Mouse (Mus musculus) erythroid progenitor cell, adult 5-6 weeks (primary cell): ENCODE measurements around the gene Gabpb1. TPM values are rescaled to one million over a fixed set of nuclear protein-coding genes. Genes with fewer than 3 reads are reported as not detected.
"Not testable (repeated sequence)": the region's sequence is repeated elsewhere in the genome, so short reads cannot be mapped to it uniquely, and the experiment has no call there.

Source experiments
- ATAC-seq: replicated peaks from 2 replicates; pipeline ENCODE4 v1.8.0; 2016; ENCODE audit warnings: moderate number of reproducible peaks, mild to moderate bottlenecking, moderate TSS enrichment, inconsistent platforms; ENCODE audit not compliant: poor library complexity, low FRiP score, severe bottlenecking
- total RNA-seq, 2 experiments: library from RNA; stranded (forward) in 1 of 2; stranded (reverse) in 1 of 2; fragments of 150-400 nt in 1 of 2; fragments of 186-747, 209-891 nt in 1 of 2; gene quantifications; 2 replicates each; pipeline versions ENCODE4 v1.2.3 to v1.2.4; 2015 to 2017; ENCODE audit warnings: low replicate concordance in 2 of 2

The Gabpb1 gene
- total RNA-seq, 2 experiments from 2014 or later = 39.0 to 62.0 TPM

- no peak for ATAC-seq
Measured at GRCm38 (mm10) chr2:126646461-126646860, 29.7 kb downstream of the Gabpb1 start.

- no peak for ATAC-seq
Measured at GRCm38 (mm10) chr2:126644768-126645167, 31.4 kb downstream of the Gabpb1 start.

GRCm38 (mm10) chr2:126640298-126640697, 35.8 kb downstream of the Gabpb1 start:
- no peak for ATAC-seq

- ATAC-seq = no peak
Measured at GRCm38 (mm10) chr2:126635939-126636823, 40.0 kb downstream of the Gabpb1 start.

GRCm38 (mm10) chr2:126633165-126633564, 43.0 kb downstream of the Gabpb1 start:
- no peak for ATAC-seq

- no peak for ATAC-seq
Measured at GRCm38 (mm10) chr2:126628455-126628995, 47.6 kb downstream of the Gabpb1 start.

GRCm38 (mm10) chr2:126623138-126623537, 53.0 kb downstream of the Gabpb1 start:
- ATAC-seq = no peak

GRCm38 (mm10) chr2:126622455-126622854, 53.7 kb downstream of the Gabpb1 start:
- ATAC-seq = no peak

GRCm38 (mm10) chr2:126619249-126619704, 56.9 kb downstream of the Gabpb1 start, which contains the start of gene Hdc:
Gene Hdc (minus strand): TSS chr2:126619299.
- ATAC-seq = no peak

- no peak for ATAC-seq
Measured at GRCm38 (mm10) chr2:126618470-126619179, 57.5 kb downstream of the Gabpb1 start.

- no peak for ATAC-seq
Measured at GRCm38 (mm10) chr2:126615355-126615754, 60.8 kb downstream of the Gabpb1 start.

GRCm38 (mm10) chr2:126609600-126609999, 66.5 kb downstream of the Gabpb1 start:
- ATAC-seq = not testable (repeated sequence)

- ATAC-seq = no peak
Measured at GRCm38 (mm10) chr2:126607553-126608203, 68.5 kb downstream of the Gabpb1 start.

GRCm38 (mm10) chr2:126606688-126607062, 69.5 kb downstream of the Gabpb1 start:
- ATAC-seq = no peak

GRCm38 (mm10) chr2:126606061-126606687, 70.0 kb downstream of the Gabpb1 start:
- ATAC-seq = no peak

GRCm38 (mm10) chr2:126601918-126602600, 74.1 kb downstream of the Gabpb1 start:
- ATAC-seq = no peak

GRCm38 (mm10) chr2:126600533-126600932, 75.6 kb downstream of the Gabpb1 start:
- no peak for ATAC-seq

GRCm38 (mm10) chr2:126599005-126599404, 77.1 kb downstream of the Gabpb1 start:
- no peak for ATAC-seq

- ATAC-seq = no peak
Measured at GRCm38 (mm10) chr2:126598359-126598758, 77.8 kb downstream of the Gabpb1 start.
